8 mouse cellular contexts compared by ENCODE assay signal in the genomic region with DNA sequence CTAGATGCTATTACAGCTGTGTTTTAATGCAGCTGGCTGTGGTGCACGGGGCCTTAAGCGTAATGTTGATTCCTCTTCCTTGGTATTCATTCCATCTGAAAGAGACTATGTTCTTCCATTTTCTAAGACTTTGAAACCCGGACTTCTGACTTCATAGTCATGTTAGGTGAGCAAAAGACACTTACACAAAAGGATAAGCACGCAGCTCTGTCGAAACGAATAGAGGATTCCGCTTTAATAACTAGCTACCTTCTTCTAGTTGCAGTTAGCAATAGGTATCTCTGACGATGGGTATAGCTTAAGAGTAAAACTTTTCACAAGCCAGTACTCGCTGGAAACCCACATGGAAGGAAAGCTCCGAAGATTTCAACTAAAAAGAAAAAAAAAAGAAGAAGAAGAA. TPM values are rescaled to one million over a fixed set of nuclear protein-coding genes. Genes with fewer than 3 reads are reported as not detected.
DNase-seq lines count a peak whose midpoint lies in the region; ATAC-seq and TF ChIP-seq lines count a peak whose summit lies in the region.

No protein-coding gene starts in this region.

- no peaks in the 10 kb centered on the region; the same call in none of the 2 replicates for H3K27me3 ChIP-seq in testis, adult 2 months (ENCODE audit: control insufficient read depth, insufficient read depth, low read length)
- peaks cover 6% of the 10 kb centered on the region; the same call in 1 of the 2 replicates for H3K27me3 ChIP-seq in forebrain, postnatal 0 days (ENCODE audit: insufficient read depth, low read length)
- H3K27me3 ChIP-seq in liver, embryonic 11.5 days (replicated peaks; ENCODE audit: control insufficient read depth, insufficient read depth, low read length), result peaks cover 9% of the 10 kb centered on the region

- 0 out of 2 replicates have a peak overlapping the region, but pooled peaks have one; percentile 57 for H3K9ac ChIP-seq in forebrain, postnatal 0 days
- H3K9ac ChIP-seq in liver, embryonic 11.5 days (ENCODE audit: low read depth, low read length), result peak overlapping the region; percentile 62

- no peak for DNase-seq in testis, postnatal 14 days (ENCODE audit: low spot score)
- DNase-seq in forebrain, postnatal 0 days, result no peak
- DNase-seq in liver, embryonic 11.5 days (ENCODE audit: low spot score), result no peak
- DNase-seq in yolk sac, embryonic 10.5 days (ENCODE audit: low spot score), result peak; percentile 36
- DNase-seq in cerebellum, postnatal 10 days, result no peak
- DNase-seq in spleen, adult 12 weeks (ENCODE audit: low spot score), result no peak
- DNase-seq in layer of hippocampus, adult 11-12 months (ENCODE audit: low spot score), result no peak

- peak overlapping the region; percentile 79 for H3K27ac ChIP-seq in testis, adult 2 months (ENCODE audit: control insufficient read depth, insufficient read depth, low read depth, low read length)
- no peak overlapping the region for H3K27ac ChIP-seq in forebrain, postnatal 0 days (ENCODE audit: low read depth, low read length)
- H3K27ac ChIP-seq in liver, embryonic 11.5 days (ENCODE audit: low read depth, low read length), result no peak overlapping the region

- H3K36me3 ChIP-seq in testis, adult 2 months (ENCODE audit: control insufficient read depth, insufficient read depth, low read length), result no peaks in the 10 kb centered on the region
- H3K36me3 ChIP-seq in forebrain, postnatal 0 days (ENCODE audit: insufficient read depth), result no peaks in the 10 kb centered on the region
- no peaks in the 10 kb centered on the region for H3K36me3 ChIP-seq in liver, embryonic 11.5 days (ENCODE audit: control insufficient read depth, insufficient read depth, low read length)

- no peak for TF ChIP-seq CTCF in testis, adult 2 months (IDR thresholded peaks at IDR 0.05; ENCODE audit: control insufficient read depth, insufficient read depth, insufficient replicate concordance, low read depth, low read length)
- no peak for TF ChIP-seq CTCF in forebrain, postnatal 0 days (IDR thresholded peaks at IDR 0.05; ENCODE audit: low read depth)

- peak overlapping the region; percentile 99 for H3K4me2 ChIP-seq in forebrain, postnatal 0 days (ENCODE audit: low read depth)
- H3K4me2 ChIP-seq in liver, embryonic 11.5 days, result peak overlapping the region; percentile 91

- 5% methylated on average over 10 of the region's 10 CpGs for WGBS in forebrain, postnatal 0 days
- WGBS in liver, embryonic 11.5 days, result 8% methylated on average over 10 of the region's 10 CpGs

- TF ChIP-seq POLR2A in testis, adult 2 months (IDR thresholded peaks at IDR 0.05; ENCODE audit: control insufficient read depth, low read depth, low read length), result no peak

- ATAC-seq in forebrain, postnatal 0 days, result no peak
- ATAC-seq in liver, embryonic 11.5 days (replicated peaks; ENCODE audit: low FRiP score), result no peak

- no peaks in the 10 kb centered on the region for H3K9me3 ChIP-seq in forebrain, postnatal 0 days (ENCODE audit: low read length)
- H3K9me3 ChIP-seq in liver, embryonic 11.5 days (ENCODE audit: control insufficient read depth, low read length), result no peaks in the 10 kb centered on the region

- H3K4me3 ChIP-seq in testis, adult 2 months (ENCODE audit: control insufficient read depth, low read depth, low read length), result peak overlapping the region; percentile 81
- peak overlapping the region; percentile 61 for H3K4me3 ChIP-seq in forebrain, postnatal 0 days (ENCODE audit: low read depth, low read length)
- H3K4me3 ChIP-seq in liver, embryonic 11.5 days (ENCODE audit: low read depth, low read length), result peak overlapping the region; percentile 68

- peaks cover 16% of the 10 kb centered on the region for H3K4me1 ChIP-seq in testis, adult 2 months (ENCODE audit: control insufficient read depth, insufficient read depth, low read length)
- H3K4me1 ChIP-seq in forebrain, postnatal 0 days (ENCODE audit: insufficient read depth), result no peaks in the 10 kb centered on the region
- H3K4me1 ChIP-seq in liver, embryonic 11.5 days (replicated peaks; ENCODE audit: control insufficient read depth, insufficient read depth, low read length), result peaks cover 11% of the 10 kb centered on the region

RNA-seq across cellular contexts. Expression of gene Lpar1, which starts 1.5 kb away (rescaled TPM):
- polyA plus RNA-seq in testis, adult 2 months (2012; rRNA removed), result 42.6 and 43.6 TPM in 2 replicates
- 15.5 and 17.3 TPM in 2 replicates for total RNA-seq in forebrain, postnatal 0 days (2014; rRNA removed)
- polyA plus RNA-seq in forebrain, postnatal 0 days (2015; fragmentation: Nextera tagmentation; extraction: Ambion mirVana), result 26.2 and 26.4 TPM in 2 replicates
- polyA plus RNA-seq in liver, embryonic 11.5 days (2014; fragmentation: Nextera tagmentation; extraction: Ambion mirVana), result 21.3 and 24.7 TPM in 2 replicates
